Mouse (Mus musculus) right cerebral cortex, postnatal 25 days (tissue): Measurements from ENCODE around the gene Ppp1r37.

Experiments used
- DNase-seq: peaks from one replicate; pipeline ENCODE4 v3.0.0; 2022

The Ppp1r37 gene

GRCm38 (mm10) chr7:19496214-19496555 lies 66.7 kb downstream of the Ppp1r37 start:
- no peak for DNase-seq

GRCm38 (mm10) chr7:19495521-19496213 lies 67.2 kb downstream of the Ppp1r37 start:
- no peak for DNase-seq

GRCm38 (mm10) chr7:19494751-19495474 lies 68.0 kb downstream of the Ppp1r37 start:
- no peak for DNase-seq

- DNase-seq: no peak
Observed at GRCm38 (mm10) chr7:19491731-19492130, 71.1 kb downstream of the Ppp1r37 start.

GRCm38 (mm10) chr7:19489525-19489924 lies 73.4 kb downstream of the Ppp1r37 start:
- peak; percentile 36 for DNase-seq

- DNase-seq: no peak
Observed at GRCm38 (mm10) chr7:19486549-19486948, 76.3 kb downstream of the Ppp1r37 start.

- no peak for DNase-seq
Observed at GRCm38 (mm10) chr7:19485488-19485887, 77.4 kb downstream of the Ppp1r37 start.

- no peak for DNase-seq
Observed at GRCm38 (mm10) chr7:19483281-19483680, 79.6 kb downstream of the Ppp1r37 start.
